Mouse (Mus musculus) cortical plate, adult 2 months (tissue): ENCODE data around the gene Olfr263.

Experiments used
- CTCF ChIP-seq: fragments of 200-500 bp; IDR thresholded peaks from 2 replicates; pipeline ENCODE4 v1.5.1; 2011; ENCODE audit warnings: mild to moderate bottlenecking, control low read depth, low read length; ENCODE audit not compliant: insufficient read depth; ENCODE audit errors: extremely low read depth
- POLR2A ChIP-seq: fragments of 200-500 bp; IDR thresholded peaks from 2 replicates; pipeline ENCODE4 v1.6.1; 2011; ENCODE audit warnings: mild to moderate bottlenecking, low read length, control low read depth; ENCODE audit not compliant: insufficient read depth; ENCODE audit errors: extremely low read depth

DNA sequence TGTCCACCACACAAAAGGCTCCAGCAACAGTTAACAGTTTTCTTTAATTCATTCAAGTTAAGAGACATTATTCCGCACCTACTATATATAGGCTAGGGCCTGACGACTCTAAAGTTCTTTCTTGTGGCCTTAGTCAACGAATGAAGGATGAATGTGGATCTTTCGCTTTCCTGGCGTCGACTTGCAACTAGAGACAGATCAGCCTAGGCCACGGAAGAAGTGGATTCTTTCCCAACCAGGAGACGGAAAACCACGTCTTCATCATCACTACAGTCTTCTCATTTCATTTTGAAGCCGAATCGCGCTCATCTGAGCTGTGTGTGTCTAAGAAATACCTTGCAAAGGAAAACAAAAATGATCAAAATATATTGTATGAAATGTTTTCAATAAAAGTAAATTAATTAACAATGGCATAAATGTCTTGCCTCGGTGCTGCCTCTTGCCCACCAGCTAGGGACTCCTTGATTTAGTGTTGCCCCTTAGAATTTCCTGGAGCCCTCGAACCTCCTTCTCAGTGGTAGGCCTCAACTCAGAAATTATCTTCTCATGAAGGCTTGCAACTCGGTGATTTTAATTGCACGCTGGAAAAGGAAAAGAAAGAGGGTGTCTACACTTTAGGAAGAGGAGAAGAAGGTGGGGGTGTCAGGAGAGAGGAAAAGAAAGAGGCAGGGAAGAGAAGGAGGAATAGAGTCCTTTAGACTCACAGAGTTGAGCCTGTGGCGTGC is 41.2 kb downstream of the Olfr263 start:
- no peak for TF ChIP-seq CTCF
- TF ChIP-seq POLR2A: no peak
